Mouse (Mus musculus) layer of hippocampus, postnatal 14 days (tissue): Measurements from ENCODE around the gene Mvb12b. TPM values are rescaled to one million over a fixed set of nuclear protein-coding genes. Genes with fewer than 3 reads are reported as not detected.
A peak's percentile ranks its signal among the peaks of the same experiment; 100 is the strongest.

Experiments
- DNase-seq, 2 experiments: peaks; one replicate each; pipeline ENCODE4 v3.0.0; 2021 to 2022; ENCODE audit warnings: low spot score in 2 of 2, mixed read lengths in 1 of 2
- total RNA-seq, 2 experiments: library from RNA; stranded (reverse); gene quantifications; 2 replicates each; pipeline ENCODE4 v1.2.3; 2021

Mvb12b gene
- total RNA-seq, 2 experiments from 2014 or later, result 95.0 to 98.6 TPM

GRCm38 (mm10) chr2:33853011-33853976 lies 34.5 kb downstream of the Mvb12b start:
- DNase-seq, result no peak

- DNase-seq, result no peak
Measured at GRCm38 (mm10) chr2:33847196-33847834, 40.4 kb downstream of the Mvb12b start.

- DNase-seq, result no peak
Measured at GRCm38 (mm10) chr2:33846635-33847034, 41.1 kb downstream of the Mvb12b start.

GRCm38 (mm10) chr2:33843642-33844041 lies 44.1 kb downstream of the Mvb12b start:
- no peak for DNase-seq

GRCm38 (mm10) chr2:33842983-33843577 lies 44.7 kb downstream of the Mvb12b start:
- DNase-seq, result no peak

- no peak for DNase-seq
Measured at GRCm38 (mm10) chr2:33841980-33842379, 45.8 kb downstream of the Mvb12b start.

- no peak for DNase-seq
Measured at GRCm38 (mm10) chr2:33840483-33840882, 47.3 kb downstream of the Mvb12b start.

GRCm38 (mm10) chr2:33839252-33839651 lies 48.5 kb downstream of the Mvb12b start:
- no peak for DNase-seq

GRCm38 (mm10) chr2:33837297-33837696 lies 50.4 kb downstream of the Mvb12b start:
- no peak for DNase-seq

GRCm38 (mm10) chr2:33836660-33837213 lies 51.0 kb downstream of the Mvb12b start:
- DNase-seq, result no peak

- DNase-seq, result no peak
Measured at GRCm38 (mm10) chr2:33835038-33835437, 52.7 kb downstream of the Mvb12b start.

GRCm38 (mm10) chr2:33833902-33834301 lies 53.8 kb downstream of the Mvb12b start:
- DNase-seq, result no peak

GRCm38 (mm10) chr2:33829870-33830269 lies 57.9 kb downstream of the Mvb12b start:
- DNase-seq, result no peak

GRCm38 (mm10) chr2:33826777-33827176 lies 61.0 kb downstream of the Mvb12b start:
- DNase-seq, result no peak

GRCm38 (mm10) chr2:33824935-33825514 lies 62.7 kb downstream of the Mvb12b start:
- DNase-seq, result no peak

- peak; percentile 87 to 91 for DNase-seq
Measured at GRCm38 (mm10) chr2:33821677-33822607, 65.8 kb downstream of the Mvb12b start.

- no peak for DNase-seq
Measured at GRCm38 (mm10) chr2:33820450-33820849, 67.3 kb downstream of the Mvb12b start.

GRCm38 (mm10) chr2:33820037-33820436 lies 67.7 kb downstream of the Mvb12b start:
- no peak for DNase-seq

- DNase-seq, result no peak
Measured at GRCm38 (mm10) chr2:33818385-33818784, 69.4 kb downstream of the Mvb12b start.
